Mouse (Mus musculus): ENCODE measurements around the gene H2-DMa.

DNA sequence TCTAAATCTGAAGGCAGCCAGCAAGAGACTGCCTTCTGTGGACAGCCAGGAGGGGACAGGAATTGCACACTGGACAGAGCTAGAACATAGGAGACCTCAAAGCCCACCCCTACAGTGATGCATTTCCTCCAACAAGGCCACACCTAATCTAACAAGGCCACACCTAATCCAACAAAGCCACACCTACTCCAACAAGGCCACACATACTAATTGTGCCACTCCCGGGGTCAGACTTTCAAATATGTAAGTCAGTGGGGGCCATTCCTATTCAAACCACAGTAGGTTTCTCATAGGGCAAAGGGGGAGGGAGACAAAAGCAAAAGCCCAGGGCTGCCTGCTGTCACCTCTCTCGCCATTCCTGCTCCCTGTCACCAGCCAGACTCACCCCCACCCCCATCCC, 32.0 kb upstream of the H2-DMa start:
- TF ChIP-seq GATA1 (IDR thresholded peaks at IDR 0.05; ENCODE audit: borderline replicate concordance, low read length) (no peak), FLI1 (IDR thresholded peaks at IDR 0.05; ENCODE audit: low read length) (no peak)

Measured in megakaryocyte, embryonic 14.5 days (primary cell).